Mouse (Mus musculus): ENCODE data around the gene Ccdc186. TPM values are rescaled to one million over a fixed set of nuclear protein-coding genes. Genes with fewer than 3 reads are reported as not detected.

Ccdc186 gene
- 18.3 TPM for polyA plus RNA-seq (2014; fragmentation: Illumina TruSeq; extraction: RNeasy Lipid Tissue Mini Kit (QIAGEN cat#74804); ENCODE audit: low read depth, low replicate concordance)

GRCm38 (mm10) chr19:56821798-56822447 is at the start of gene Ccdc186:
Gene Ccdc186 (minus strand): TSS chr19:56822190.

GRCm38 (mm10) chr19:56826047-56826631 is 4.1 kb upstream of the Ccdc186 start, which contains the start of gene Tdrd1:
Gene Tdrd1 (plus strand): TSS chr19:56826209.

Other genes starting within 250 kb of the Ccdc186 start
- gene Adrb1, start 100.0 kb downstream of the Ccdc186 start, polyA plus RNA-seq (2014; fragmentation: Illumina TruSeq; extraction: RNeasy Lipid Tissue Mini Kit (QIAGEN cat#74804); ENCODE audit: low read depth, low replicate concordance), result 10.6 TPM
- not detected for gene Tdrd1, start 4.0 kb upstream of the Ccdc186 start, polyA plus RNA-seq (2014; fragmentation: Illumina TruSeq; extraction: RNeasy Lipid Tissue Mini Kit (QIAGEN cat#74804); ENCODE audit: low read depth, low replicate concordance)
- not detected for gene Vwa2, start 52.1 kb upstream of the Ccdc186 start, polyA plus RNA-seq (2014; fragmentation: Illumina TruSeq; extraction: RNeasy Lipid Tissue Mini Kit (QIAGEN cat#74804); ENCODE audit: low read depth, low replicate concordance)
- 2.8 TPM for gene Afap1l2, start 186.0 kb upstream of the Ccdc186 start, polyA plus RNA-seq (2014; fragmentation: Illumina TruSeq; extraction: RNeasy Lipid Tissue Mini Kit (QIAGEN cat#74804); ENCODE audit: low read depth, low replicate concordance)

All from heart, adult 10 weeks (tissue).